Mouse (Mus musculus) embryo, embryonic 11.5 days (tissue): ENCODE data around the gene Tas2r143.

ENCODE experiments used
- DNase-seq: peaks from one replicate; pipeline ENCODE4 v3.0.0-alpha.2; 2012; ENCODE audit warnings: low read depth, low spot score

Gene Tas2r143

GRCm38 (mm10) chr6:42399938-42400337, at the start of gene Tas2r143:
TSS of gene Tas2r143 (plus strand) at chr6:42400238.
- no peak for DNase-seq

- no peak for DNase-seq
These were observed 48.9 kb upstream of the Tas2r143 start for GRCm38 (mm10) chr6:42350968-42351775.

- no peak for DNase-seq
These were observed 48.1 kb upstream of the Tas2r143 start for GRCm38 (mm10) chr6:42351776-42352485.

GRCm38 (mm10) chr6:42352486-42352846, 47.6 kb upstream of the Tas2r143 start:
- DNase-seq, result no peak

- DNase-seq, result no peak
These were observed 46.9 kb upstream of the Tas2r143 start for GRCm38 (mm10) chr6:42353180-42353579.

- DNase-seq, result no peak
These were observed 45.7 kb upstream of the Tas2r143 start for GRCm38 (mm10) chr6:42354076-42355019.

- DNase-seq, result no peak
These were observed 44.7 kb upstream of the Tas2r143 start for GRCm38 (mm10) chr6:42355366-42355765.

GRCm38 (mm10) chr6:42355794-42356600, 44.0 kb upstream of the Tas2r143 start:
- DNase-seq, result no peak

GRCm38 (mm10) chr6:42356913-42357312, 43.1 kb upstream of the Tas2r143 start:
- no peak for DNase-seq

GRCm38 (mm10) chr6:42357901-42358300, 42.1 kb upstream of the Tas2r143 start:
- DNase-seq, result no peak

GRCm38 (mm10) chr6:42358901-42359300, 41.1 kb upstream of the Tas2r143 start:
- no peak for DNase-seq

GRCm38 (mm10) chr6:42359364-42360147, 40.5 kb upstream of the Tas2r143 start:
- DNase-seq, result no peak

GRCm38 (mm10) chr6:42360231-42360840, 39.7 kb upstream of the Tas2r143 start:
- no peak for DNase-seq

GRCm38 (mm10) chr6:42361041-42361895, 38.8 kb upstream of the Tas2r143 start:
- DNase-seq, result no peak

GRCm38 (mm10) chr6:42362074-42362473, 38.0 kb upstream of the Tas2r143 start:
- DNase-seq, result no peak

- no peak for DNase-seq
These were observed 37.5 kb upstream of the Tas2r143 start for GRCm38 (mm10) chr6:42362497-42362896.

- no peak for DNase-seq
These were observed 37.1 kb upstream of the Tas2r143 start for GRCm38 (mm10) chr6:42362974-42363373.

- no peak for DNase-seq
These were observed 36.0 kb upstream of the Tas2r143 start for GRCm38 (mm10) chr6:42364066-42364465.

- no peak for DNase-seq
These were observed 35.4 kb upstream of the Tas2r143 start for GRCm38 (mm10) chr6:42364607-42365006.
